Mouse (Mus musculus): Measurements from ENCODE around the gene Sirpa. TPM values are rescaled to one million over a fixed set of nuclear protein-coding genes. Genes with fewer than 3 reads are reported as not detected.

Gene Sirpa
- 9.0 and 10.2 TPM in 2 replicates for polyA plus RNA-seq (2012; rRNA removed)

GRCm38 (mm10) chr2:129592459-129593140, at the start of gene Sirpa:
TSS of gene Sirpa (plus strand) at chr2:129592835.

Other genes with a start within 250 kb of the Sirpa start
- gene Il1b, start 221.7 kb upstream of the Sirpa start, polyA plus RNA-seq (2012; rRNA removed), result 0.12 and 0.38 TPM in 2 replicates
- gene F830045P16Rik, start 56.2 kb upstream of the Sirpa start, polyA plus RNA-seq (2012; rRNA removed), result 0.08 TPM in 1 of 2 replicates, not detected in the other
- gene Pdyn, start 107.0 kb downstream of the Sirpa start, polyA plus RNA-seq (2012; rRNA removed), result not detected in 2 replicates
- gene Stk35, start 207.7 kb downstream of the Sirpa start, polyA plus RNA-seq (2012; rRNA removed), result 8.1 and 9.0 TPM in 2 replicates